Mouse (Mus musculus): Measurements from ENCODE around the gene Lcmt1.

Gene Lcmt1

GRCm38 (mm10) chr7:123404198-123404597 lies 34.6 kb downstream of the Lcmt1 start:
- no peak for DNase-seq

GRCm38 (mm10) chr7:123405619-123406018 lies 36.0 kb downstream of the Lcmt1 start:
- no peak for DNase-seq

- DNase-seq, result no peak
These were observed 37.4 kb downstream of the Lcmt1 start for GRCm38 (mm10) chr7:123406988-123407387.

- peak; percentile 42 for DNase-seq
These were observed 40.9 kb downstream of the Lcmt1 start for GRCm38 (mm10) chr7:123410502-123410901.

GRCm38 (mm10) chr7:123411109-123411508 lies 41.5 kb downstream of the Lcmt1 start:
- DNase-seq, result peak; percentile 93

GRCm38 (mm10) chr7:123412143-123412542 lies 42.6 kb downstream of the Lcmt1 start:
- peak; percentile 68 for DNase-seq

GRCm38 (mm10) chr7:123416803-123417202 lies 47.2 kb downstream of the Lcmt1 start:
- DNase-seq, result peak; percentile 85

- peak; percentile 36 for DNase-seq
These were observed 48.1 kb downstream of the Lcmt1 start for GRCm38 (mm10) chr7:123417661-123418060.

- peak; percentile 50 for DNase-seq
These were observed 50.4 kb downstream of the Lcmt1 start for GRCm38 (mm10) chr7:123419984-123420383.

- DNase-seq, result peak; percentile 39
These were observed 52.4 kb downstream of the Lcmt1 start for GRCm38 (mm10) chr7:123421958-123422357.

- peak; percentile 31 for DNase-seq
These were observed 54.7 kb downstream of the Lcmt1 start for GRCm38 (mm10) chr7:123424281-123424680.

- peak; percentile 85 for DNase-seq
These were observed 55.7 kb downstream of the Lcmt1 start for GRCm38 (mm10) chr7:123425134-123425757.

- peak; percentile 94 for DNase-seq
These were observed 60.2 kb downstream of the Lcmt1 start for GRCm38 (mm10) chr7:123429624-123430410.

- peak; percentile 91 for DNase-seq
These were observed 60.8 kb downstream of the Lcmt1 start for GRCm38 (mm10) chr7:123430411-123430705.

GRCm38 (mm10) chr7:123431206-123431605 lies 61.6 kb downstream of the Lcmt1 start:
- peak; percentile 86 for DNase-seq

- DNase-seq, result peak; percentile 15
These were observed 72.5 kb downstream of the Lcmt1 start for GRCm38 (mm10) chr7:123442079-123442478.

- peak; percentile 53 for DNase-seq
These were observed 79.2 kb downstream of the Lcmt1 start for GRCm38 (mm10) chr7:123448794-123449193.

GRCm38 (mm10) chr7:123449676-123450075 lies 80.1 kb downstream of the Lcmt1 start:
- peak; percentile 64 for DNase-seq

GRCm38 (mm10) chr7:123450515-123450914 lies 80.9 kb downstream of the Lcmt1 start:
- no peak for DNase-seq

- peak; percentile 88 for DNase-seq
These were observed 83.0 kb downstream of the Lcmt1 start for GRCm38 (mm10) chr7:123452551-123452950.

GRCm38 (mm10) chr7:123453066-123453465 lies 83.5 kb downstream of the Lcmt1 start:
- peak; percentile 79 for DNase-seq

GRCm38 (mm10) chr7:123455088-123455487 lies 85.5 kb downstream of the Lcmt1 start:
- DNase-seq, result peak; percentile 64

- peak; percentile 64 for DNase-seq
These were observed 88.7 kb downstream of the Lcmt1 start for GRCm38 (mm10) chr7:123458309-123458708.

- peak; percentile 55 for DNase-seq
These were observed 89.7 kb downstream of the Lcmt1 start for GRCm38 (mm10) chr7:123459247-123459646.

All from heart, adult 11 months (tissue).